Mouse (Mus musculus) brain, embryonic 18.5 days (tissue): ENCODE data around the gene Gm4869.
A peak's percentile ranks its signal among the peaks of the same experiment; 100 is the strongest.
"Not testable (repeated sequence)": the region's sequence is repeated elsewhere in the genome, so short reads cannot be mapped to it uniquely, and the experiment has no call there.

Source experiments
- DNase-seq: peaks from one replicate; pipeline ENCODE4 v3.0.0-alpha.2; 2012; ENCODE audit warnings: low read depth, low spot score

Gm4869 gene

DNA sequence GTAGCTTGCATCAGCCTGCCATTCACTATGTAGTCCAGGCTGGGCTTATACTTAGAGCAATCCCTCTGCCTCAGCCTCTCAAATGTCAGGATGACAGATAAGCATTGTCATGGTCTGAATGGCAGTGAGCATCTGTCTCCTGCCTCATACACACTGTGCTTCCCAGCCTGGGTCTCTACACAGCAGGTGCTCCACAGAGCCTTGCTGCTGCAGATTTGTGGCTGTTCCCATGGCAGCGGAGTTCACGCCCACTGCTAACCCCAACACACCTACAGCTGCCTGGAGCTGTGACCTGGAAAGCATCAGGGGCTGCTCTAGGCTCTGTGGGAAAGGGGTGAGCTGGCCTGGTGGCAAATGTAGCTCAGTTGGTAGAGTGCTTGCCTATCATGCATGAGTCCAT lies 19.5 kb downstream of the Gm4869 start:
- no peak for DNase-seq

DNA sequence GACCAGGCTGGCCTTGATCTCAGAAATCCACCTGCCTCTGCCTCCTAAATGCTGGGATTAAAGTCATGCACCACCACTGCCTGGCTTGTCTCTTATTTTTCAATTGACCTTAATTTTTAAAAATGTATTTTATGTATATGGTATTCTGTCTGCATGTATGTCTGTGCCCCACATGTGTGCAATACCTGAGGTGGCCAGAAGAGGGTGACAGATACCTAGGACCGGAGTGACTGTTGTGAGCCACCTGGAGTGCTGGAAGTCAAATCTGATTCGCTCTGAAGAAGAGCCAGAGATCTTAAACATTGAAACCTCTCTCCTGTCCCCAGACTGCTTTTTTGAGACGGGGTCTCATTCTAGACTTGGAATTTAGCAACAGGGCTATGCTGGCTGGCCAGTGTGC lies 26.9 kb downstream of the Gm4869 start:
- no peak for DNase-seq

DNA sequence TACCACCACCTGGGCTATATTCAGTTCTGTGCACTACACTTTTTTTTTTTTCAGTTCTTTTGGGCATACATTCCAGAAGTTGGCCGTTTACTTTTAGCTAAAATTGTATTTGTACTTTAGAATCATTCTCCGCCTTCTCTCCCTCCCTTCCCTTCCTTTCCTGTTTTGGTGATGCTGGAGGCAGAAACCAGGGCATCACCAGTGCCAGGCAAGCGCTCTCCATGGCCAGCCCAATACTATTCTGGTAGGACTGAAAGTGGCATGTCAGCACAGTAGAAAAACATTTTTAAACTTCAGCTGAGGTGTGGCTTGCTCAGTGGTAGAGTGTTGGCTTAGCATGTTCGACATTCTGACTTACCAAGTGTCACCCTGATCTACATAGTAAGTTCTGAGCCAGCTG lies 36.0 kb downstream of the Gm4869 start:
- no peak for DNase-seq

- no peak for DNase-seq
Observed at GRCm38 (mm10) chr5:140491142-140491541, 45.7 kb downstream of the Gm4869 start.

- DNase-seq = no peak
Observed at GRCm38 (mm10) chr5:140492684-140493233, 47.3 kb downstream of the Gm4869 start.

GRCm38 (mm10) chr5:140498176-140498575 lies 52.7 kb downstream of the Gm4869 start:
- DNase-seq = no peak

DNA sequence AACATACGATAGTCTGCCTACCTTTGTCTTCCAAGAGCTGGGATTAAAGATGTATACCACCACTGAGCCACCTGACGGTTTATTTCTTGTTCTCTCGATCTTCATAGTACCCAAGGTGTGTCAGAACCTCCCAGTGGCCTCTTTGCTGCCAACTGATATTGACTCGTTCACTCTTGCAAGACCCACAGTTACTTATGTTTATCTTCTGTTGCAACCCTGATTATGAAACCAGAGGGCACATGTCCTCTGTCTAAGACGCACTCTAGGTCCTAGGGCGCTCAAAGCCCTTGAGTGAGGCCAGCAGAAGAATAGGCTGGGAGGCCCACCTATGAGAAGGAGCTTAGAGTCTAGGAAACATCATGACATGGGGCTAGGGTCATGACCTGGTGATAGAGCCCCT lies 55.3 kb downstream of the Gm4869 start:
- no peak for DNase-seq

DNA sequence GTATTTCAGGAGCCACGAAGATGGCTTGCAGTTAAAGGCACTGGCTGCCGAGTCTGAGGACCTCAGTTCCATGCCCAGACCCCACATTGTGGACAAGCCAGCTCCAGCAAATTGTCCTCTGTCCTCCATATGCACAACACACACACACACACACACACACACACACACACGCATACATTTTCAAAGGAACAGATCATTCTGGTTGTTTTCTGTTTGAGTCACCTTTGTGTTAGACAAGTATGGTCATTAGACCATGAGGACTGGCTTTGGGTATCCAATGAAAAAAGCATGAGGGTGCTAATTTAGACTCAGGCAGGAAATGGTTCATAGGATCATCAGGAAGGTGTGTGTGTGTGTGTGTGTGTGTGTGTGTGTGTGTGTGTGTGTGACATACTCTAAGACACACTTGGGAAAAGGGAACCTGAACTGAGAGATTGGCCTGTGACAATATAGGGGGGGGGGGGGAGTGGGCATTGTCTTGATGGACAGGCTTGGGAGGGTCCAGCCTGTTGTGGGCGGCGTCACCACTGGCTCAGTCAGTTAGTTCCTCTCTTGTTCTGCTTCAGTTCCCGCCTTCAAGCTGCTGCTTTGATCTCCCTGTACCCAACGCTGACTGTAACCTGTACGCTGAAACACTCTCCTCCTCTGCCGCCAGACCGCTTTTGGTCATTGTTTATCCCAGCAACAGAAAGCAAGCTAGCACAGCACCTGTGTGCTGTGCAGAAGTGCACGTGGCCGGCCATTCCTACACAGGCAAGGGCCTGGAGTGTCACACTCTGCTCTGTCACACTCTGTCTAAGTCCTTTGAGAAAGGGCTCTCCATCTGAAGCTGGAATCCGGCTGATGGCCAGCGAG lies 56.8 kb downstream of the Gm4869 start:
- no peak for DNase-seq

- DNase-seq = not testable (repeated sequence)
Observed at GRCm38 (mm10) chr5:140502925-140503324, 57.5 kb downstream of the Gm4869 start.

GRCm38 (mm10) chr5:140505208-140505780 lies 59.8 kb downstream of the Gm4869 start, which contains the start of gene Chst12:
TSS of gene Chst12 (plus strand) at chr5:140505550.
- peak; percentile 96 for DNase-seq

- no peak for DNase-seq
Observed at GRCm38 (mm10) chr5:140506096-140506794, 60.8 kb downstream of the Gm4869 start.

DNA sequence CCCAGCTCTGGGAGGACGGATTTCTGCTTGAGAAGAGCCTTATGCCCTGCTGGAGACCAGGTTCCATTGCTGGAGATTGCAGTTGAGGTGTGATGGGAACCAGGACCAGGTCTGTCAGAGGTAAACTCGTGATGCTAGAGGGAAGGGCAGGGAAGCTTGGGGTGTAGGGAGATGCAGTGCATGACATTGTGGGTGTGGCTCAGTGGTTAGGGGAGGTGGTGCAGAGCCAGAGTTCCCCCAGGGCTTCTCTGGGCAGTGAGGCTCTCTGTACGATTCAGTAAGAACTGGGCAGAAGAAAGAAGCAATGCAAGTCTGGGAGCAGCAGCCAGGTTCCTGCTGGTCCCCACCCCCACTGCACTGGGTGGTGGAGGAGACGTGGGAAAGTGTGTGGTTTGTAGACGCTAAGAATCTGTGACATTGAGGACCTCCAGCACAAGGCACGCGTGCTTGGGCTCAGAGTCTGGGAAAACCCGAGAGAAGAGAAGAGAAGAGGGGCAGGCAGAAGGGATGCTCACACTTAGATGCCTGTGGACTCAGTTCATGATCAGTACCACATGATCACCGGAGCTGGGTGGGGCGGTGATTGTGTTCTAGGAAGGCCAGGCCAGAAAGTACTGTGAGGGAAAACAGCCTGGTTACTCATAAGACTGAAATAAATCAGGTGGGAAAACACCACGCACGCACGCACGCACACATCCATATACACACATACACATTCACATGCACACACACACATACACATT lies 62.2 kb downstream of the Gm4869 start:
- no peak for DNase-seq

DNA sequence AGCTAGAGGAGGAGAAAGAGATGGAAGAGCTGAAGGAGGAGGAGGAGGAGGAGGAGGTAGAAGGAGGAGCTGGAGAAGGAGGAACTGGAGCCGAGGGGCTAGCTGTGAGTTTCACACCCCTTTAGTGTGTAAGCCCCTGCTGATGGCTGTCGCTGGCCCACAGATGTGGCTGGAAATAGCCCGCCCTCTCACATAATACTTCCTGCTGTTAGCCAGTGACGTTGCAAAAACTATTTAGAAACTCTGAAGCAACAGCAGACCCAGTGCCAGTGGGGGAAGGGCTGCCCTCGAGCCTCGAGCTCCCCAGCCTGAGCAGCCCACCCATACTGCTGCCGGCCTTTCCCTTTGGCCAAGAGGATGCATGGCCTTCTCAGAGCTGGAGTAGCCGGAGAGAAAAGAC lies 63.2 kb downstream of the Gm4869 start:
- DNase-seq = no peak

DNA sequence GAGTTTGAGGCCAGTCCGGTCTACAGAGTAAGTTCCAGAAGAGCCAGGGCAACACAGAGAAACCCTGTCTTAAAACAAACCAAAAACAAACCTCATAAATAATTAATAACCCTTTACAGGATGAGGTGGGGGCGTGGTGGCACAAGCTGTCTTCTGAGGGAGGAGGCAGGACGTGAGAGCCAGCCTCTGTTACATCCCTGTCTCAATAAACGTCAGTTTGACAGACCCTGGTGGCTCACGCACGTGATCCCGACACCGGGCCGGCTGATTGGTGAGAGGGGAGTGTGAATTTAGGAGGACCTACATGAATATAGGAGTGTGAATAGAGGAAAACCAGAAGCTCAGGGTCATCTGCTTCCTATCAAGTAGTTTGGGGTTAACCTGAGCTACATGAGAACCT lies 63.8 kb downstream of the Gm4869 start:
- no peak for DNase-seq

DNA sequence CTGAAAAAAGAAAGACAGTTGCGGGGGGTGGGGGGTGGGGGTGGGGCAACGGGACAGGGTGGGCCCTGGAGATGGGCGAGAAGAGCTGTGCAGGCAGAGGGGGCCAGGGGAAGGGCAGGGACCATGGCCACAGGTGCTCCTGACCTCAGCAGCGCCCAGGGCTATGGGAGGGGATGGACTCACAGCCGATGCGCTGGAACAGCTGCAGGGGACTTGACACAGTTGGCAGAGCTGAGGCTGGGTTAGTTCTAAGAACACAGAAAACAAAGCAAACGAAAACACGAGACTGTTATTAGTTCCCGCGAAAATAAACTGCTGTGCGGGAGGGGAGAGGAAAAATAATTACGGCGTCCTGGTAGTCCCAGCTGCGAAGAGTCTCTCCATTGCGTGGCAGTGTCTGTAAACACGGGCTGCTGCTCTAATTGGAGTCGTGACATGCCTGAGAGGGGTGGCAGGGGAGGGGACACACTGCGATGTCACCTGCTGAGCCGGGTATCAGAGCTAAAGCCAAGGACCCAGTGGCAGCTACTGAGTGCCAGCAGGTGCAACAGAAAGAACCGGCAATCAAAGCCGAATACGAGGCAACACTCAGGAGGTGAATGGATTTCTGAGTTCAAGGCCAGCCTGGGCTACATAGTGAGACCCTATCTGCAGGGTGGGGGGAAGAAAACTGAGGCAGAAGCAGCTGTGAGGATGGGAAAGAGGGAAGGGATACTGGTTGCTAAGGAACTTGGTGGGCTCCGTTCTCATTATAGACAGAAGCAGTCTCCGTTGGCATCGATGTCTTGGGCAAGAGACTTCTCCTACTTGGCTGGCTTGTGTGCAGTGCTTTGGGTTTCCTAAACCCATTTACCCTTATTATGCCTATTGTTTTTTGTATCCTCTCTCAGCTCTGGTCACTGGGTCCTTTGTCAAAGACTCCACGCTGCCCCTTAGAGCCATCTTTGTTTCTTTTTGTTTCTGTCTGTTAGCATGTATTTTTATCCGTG lies 64.9 kb downstream of the Gm4869 start:
- DNase-seq = no peak

DNA sequence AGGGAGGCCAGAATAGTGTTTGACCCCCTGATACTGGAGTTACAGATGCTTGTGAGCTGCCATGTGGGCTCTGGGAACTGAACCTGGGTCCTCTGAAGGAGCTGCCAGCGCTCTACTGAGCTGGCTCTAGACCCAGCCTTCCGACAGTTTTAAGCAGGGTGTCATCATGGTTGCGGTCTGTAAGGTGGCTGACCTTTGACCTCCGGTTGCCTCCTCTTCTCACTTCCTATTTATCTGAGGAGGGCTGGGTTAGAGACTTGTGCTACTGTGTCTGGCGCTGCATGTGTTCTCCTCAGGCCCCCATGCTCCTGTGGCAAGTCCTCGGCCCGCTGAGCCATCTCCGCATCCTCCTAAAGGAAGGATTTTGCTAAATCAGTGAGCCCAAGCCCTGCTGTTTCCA lies 68.5 kb downstream of the Gm4869 start:
- no peak for DNase-seq

DNA sequence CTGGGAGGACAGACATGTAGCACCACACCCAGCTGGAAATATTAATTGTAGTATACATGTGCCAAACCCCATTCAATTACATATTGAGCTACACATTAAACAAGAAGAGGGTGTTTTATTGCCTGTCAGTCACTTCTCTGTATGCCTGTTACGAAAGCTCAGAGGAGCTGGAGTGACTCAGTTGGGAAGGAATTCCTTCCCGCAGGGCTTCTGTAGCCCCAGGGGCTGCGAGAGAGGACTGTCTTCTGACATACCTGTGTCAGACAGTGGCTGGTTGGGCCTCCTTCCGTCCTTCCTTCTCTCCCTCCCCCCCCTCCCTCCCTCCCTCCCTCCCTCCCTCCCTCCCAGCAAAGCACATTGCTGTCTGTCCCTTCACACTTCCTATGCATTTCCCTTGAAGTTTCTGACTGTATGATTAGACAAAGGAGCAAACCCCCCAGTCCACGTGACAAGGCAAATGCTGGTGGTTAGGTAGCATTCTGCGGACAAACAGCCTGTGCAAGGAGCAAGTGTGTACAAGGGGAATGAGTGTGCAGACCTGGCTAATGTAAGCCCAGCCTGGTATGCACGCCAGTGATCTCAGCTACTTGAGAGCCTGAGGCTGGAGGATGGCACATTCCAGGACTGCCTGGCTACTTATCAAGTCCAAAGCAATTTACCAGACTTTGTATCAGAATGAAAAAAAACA lies 69.5 kb downstream of the Gm4869 start:
- DNase-seq = no peak

- no peak for DNase-seq
Observed at GRCm38 (mm10) chr5:140517159-140517920, 71.9 kb downstream of the Gm4869 start.

- no peak for DNase-seq
Observed at GRCm38 (mm10) chr5:140517921-140518230, 72.4 kb downstream of the Gm4869 start.
